Mouse (Mus musculus) heart, embryonic 15.5 days (tissue): ENCODE data around the gene Cfl2. TPM values are rescaled to one million over a fixed set of nuclear protein-coding genes. Genes with fewer than 3 reads are reported as not detected.
"Not testable (repeated sequence)": the region's sequence is repeated elsewhere in the genome, so short reads cannot be mapped to it uniquely, and the experiment has no call there.

Source experiments
- ATAC-seq: fragments of 200-750 bp; cut with Nextera tagmentation; replicated peaks from 2 replicates; pipeline ENCODE4 v1.8.0; 2017; ENCODE audit warnings: low read depth, moderate TSS enrichment; ENCODE audit not compliant: insufficient number of reproducible peaks, insufficient read depth, low FRiP score
- H3K27ac ChIP-seq: fragments of 300-500 bp; sonication (generic); 2 replicates; pipeline ENCODE4 v1.5.1; 2015; ENCODE audit warnings: mild to moderate bottlenecking, inconsistent platforms
- H3K27me3 ChIP-seq: fragments of 300-500 bp; sonication (generic); 2 replicates; pipeline ENCODE4 v1.6.1; 2015; ENCODE audit warnings: inconsistent platforms
- H3K36me3 ChIP-seq: fragments of 300-500 bp; sonication (generic); 2 replicates; pipeline ENCODE4 v1.6.1; 2015; ENCODE audit warnings: mild to moderate bottlenecking, inconsistent platforms
- H3K4me1 ChIP-seq: fragments of 300-500 bp; sonication (generic); replicated peaks from 2 replicates; pipeline ENCODE4 v1.6.1; 2015; ENCODE audit warnings: inconsistent platforms
- H3K4me2 ChIP-seq: fragments of 300-500 bp; sonication (generic); 2 replicates; pipeline ENCODE4 v1.6.1; 2015; ENCODE audit warnings: inconsistent platforms, mild to moderate bottlenecking, moderate library complexity
- H3K4me3 ChIP-seq: fragments of 300-500 bp; sonication (generic); 2 replicates; pipeline ENCODE4 v1.5.1; 2015; ENCODE audit warnings: mild to moderate bottlenecking, inconsistent platforms
- H3K9ac ChIP-seq: fragments of 300-500 bp; sonication (generic); 2 replicates; pipeline ENCODE4 v1.6.1; 2015; ENCODE audit warnings: mild to moderate bottlenecking, inconsistent platforms
- H3K9me3 ChIP-seq: fragments of 300-500 bp; sonication (generic); replicated peaks from 2 replicates; pipeline ENCODE4 v1.6.1; 2016; ENCODE audit warnings: inconsistent platforms
- WGBS: fragments of 180-500 bp; shearing (Covaris S2); methylation state at CpG from one replicate; pipeline ENCODE4 v1.1.7; 2015; ENCODE audit warnings: mixed read lengths; 5-methylcytosine and 5-hydroxymethylcytosine counted together
- polyA plus RNA-seq: library from polyadenylated mRNA; unstranded; fragments of >200 nt; fragmentation: Nextera tagmentation; extraction: Ambion mirVana; gene quantifications from 2 replicates; pipeline ENCODE4 v1.2.1, GENCODE M21; 2015

The Cfl2 gene
- polyA plus RNA-seq, 1 experiment from 2014 or later = 432 TPM

GRCm38 (mm10) chr12:54859531-54859930, 3.1 kb downstream of the Cfl2 start:
- WGBS = 16% methylated on average over 6 of the region's 6 CpGs
- Histone ChIP-seq H3K9me3 (no peaks in the 10 kb centered on the region), H3K9ac (no peak overlapping the region), H3K27me3 (no peaks in the 10 kb centered on the region), H3K27ac (peak overlapping the region; percentile 70), H3K36me3 (peaks cover 28% of the 10 kb centered on the region; the same call in 1 of the 2 replicates), H3K4me3 (peak overlapping the region; percentile 23), H3K4me2 (peak overlapping the region; percentile 47), H3K4me1 (peaks cover 22% of the 10 kb centered on the region)
- no peak for ATAC-seq

GRCm38 (mm10) chr12:54850551-54850950, 12.1 kb downstream of the Cfl2 start:
- Histone ChIP-seq H3K4me2 (no peak overlapping the region), H3K27me3 (no peaks in the 10 kb centered on the region), H3K36me3 (peaks cover 10% of the 10 kb centered on the region; the same call in 1 of the 2 replicates), H3K4me3 (no peak overlapping the region), H3K9ac (no peak overlapping the region), H3K27ac (peak overlapping the region; percentile 41; the same call in 1 of the 2 replicates), H3K9me3 (no peaks in the 10 kb centered on the region), H3K4me1 (peaks cover 4% of the 10 kb centered on the region; the same call in 1 of the 2 replicates)
- 57% methylated on average over 2 of the region's 2 CpGs for WGBS
- ATAC-seq = no peak

- Histone ChIP-seq H3K9ac (no peak overlapping the region), H3K4me3 (no peak overlapping the region), H3K27me3 (no peaks in the 10 kb centered on the region), H3K4me1 (no peaks in the 10 kb centered on the region), H3K36me3 (no peaks in the 10 kb centered on the region), H3K9me3 (no peaks in the 10 kb centered on the region), H3K4me2 (no peak overlapping the region), H3K27ac (no peak overlapping the region)
- ATAC-seq = no peak
These were observed 18.3 kb downstream of the Cfl2 start for GRCm38 (mm10) chr12:54844415-54844814.

- WGBS = 83% methylated on average over 1 of the region's 1 CpGs
- Histone ChIP-seq H3K27me3 (no peaks in the 10 kb centered on the region), H3K9me3 (no peaks in the 10 kb centered on the region), H3K36me3 (no peaks in the 10 kb centered on the region), H3K4me3 (no peak overlapping the region), H3K4me2 (no peak overlapping the region), H3K9ac (no peak overlapping the region), H3K27ac (no peak overlapping the region), H3K4me1 (peaks cover 4% of the 10 kb centered on the region)
- ATAC-seq = no peak
These were observed 21.1 kb downstream of the Cfl2 start for GRCm38 (mm10) chr12:54841576-54841975.

GRCm38 (mm10) chr12:54839815-54840214, 22.9 kb downstream of the Cfl2 start:
- Histone ChIP-seq H3K36me3 (no peaks in the 10 kb centered on the region), H3K4me3 (no peak overlapping the region), H3K27me3 (no peaks in the 10 kb centered on the region), H3K9me3 (no peaks in the 10 kb centered on the region), H3K4me1 (peaks cover 18% of the 10 kb centered on the region), H3K27ac (no peak overlapping the region), H3K9ac (no peak overlapping the region), H3K4me2 (no peak overlapping the region)
- WGBS = 72% methylated on average over 2 of the region's 2 CpGs
- ATAC-seq = no peak

GRCm38 (mm10) chr12:54838931-54839330, 23.7 kb downstream of the Cfl2 start:
- Histone ChIP-seq H3K9ac (no peak overlapping the region), H3K4me2 (no peak overlapping the region), H3K27me3 (no peaks in the 10 kb centered on the region), H3K36me3 (no peaks in the 10 kb centered on the region), H3K9me3 (no peaks in the 10 kb centered on the region), H3K27ac (no peak overlapping the region), H3K4me1 (peaks cover 23% of the 10 kb centered on the region), H3K4me3 (no peak overlapping the region)
- no peak for ATAC-seq

GRCm38 (mm10) chr12:54835608-54836570, 26.8 kb downstream of the Cfl2 start:
- Histone ChIP-seq H3K27me3 (no peaks in the 10 kb centered on the region), H3K27ac (peak overlapping the region; percentile 85), H3K9ac (no peak overlapping the region), H3K36me3 (no peaks in the 10 kb centered on the region), H3K9me3 (no peaks in the 10 kb centered on the region), H3K4me1 (peaks cover 28% of the 10 kb centered on the region), H3K4me3 (no peak overlapping the region), H3K4me2 (peak overlapping the region; percentile 60)
- WGBS = 53% methylated on average over 18 of the region's 18 CpGs
- no peak for ATAC-seq

GRCm38 (mm10) chr12:54834925-54835447, 27.7 kb downstream of the Cfl2 start:
- no peaks in the 10 kb centered on the region for H3K36me3 ChIP-seq
- H3K27me3 ChIP-seq = no peaks in the 10 kb centered on the region
- peaks cover 28% of the 10 kb centered on the region for H3K4me1 ChIP-seq
- H3K9me3 ChIP-seq = no peaks in the 10 kb centered on the region
- H3K9ac ChIP-seq = no peak overlapping the region; the same call in 1 of the 2 replicates
- WGBS = 5% methylated on average over 11 of the region's 11 CpGs
- peak overlapping the region; percentile 41 for H3K4me3 ChIP-seq
- H3K27ac ChIP-seq = peak overlapping the region; percentile 85
- ATAC-seq = peak; percentile 86
- H3K4me2 ChIP-seq = peak overlapping the region; percentile 60

- peak overlapping the region; percentile 80 for H3K27ac ChIP-seq
- H3K36me3 ChIP-seq = no peaks in the 10 kb centered on the region
- no peak for ATAC-seq
- no peaks in the 10 kb centered on the region for H3K9me3 ChIP-seq
- H3K9ac ChIP-seq = no peak overlapping the region
- H3K4me1 ChIP-seq = peaks cover 28% of the 10 kb centered on the region
- no peak overlapping the region for H3K4me3 ChIP-seq
- 35% methylated on average over 9 of the region's 9 CpGs for WGBS
- peak overlapping the region; percentile 30 for H3K4me2 ChIP-seq
- no peaks in the 10 kb centered on the region for H3K27me3 ChIP-seq
These were observed 28.7 kb downstream of the Cfl2 start for GRCm38 (mm10) chr12:54833856-54834399.

GRCm38 (mm10) chr12:54831927-54832326, 30.8 kb downstream of the Cfl2 start:
- not testable (repeated sequence) for H3K9me3 ChIP-seq, ATAC-seq, H3K27me3 ChIP-seq, H3K27ac ChIP-seq, H3K4me3 ChIP-seq, H3K9ac ChIP-seq, H3K4me2 ChIP-seq, H3K36me3 ChIP-seq
- WGBS = 76% methylated on average over 1 of the region's 1 CpGs
- H3K4me1 ChIP-seq = peaks cover 25% of the 10 kb centered on the region

- no peak overlapping the region for H3K4me2 ChIP-seq
- no peak overlapping the region for H3K4me3 ChIP-seq
- WGBS = 6% methylated on average over 6 of the region's 6 CpGs
- no peak overlapping the region for H3K27ac ChIP-seq
- H3K4me1 ChIP-seq = peaks cover 17% of the 10 kb centered on the region
- H3K27me3 ChIP-seq = no peaks in the 10 kb centered on the region
- peak; percentile 67; the same call in 1 of the 2 replicates for ATAC-seq
- H3K9ac ChIP-seq = no peak overlapping the region
- no peaks in the 10 kb centered on the region for H3K9me3 ChIP-seq
- no peaks in the 10 kb centered on the region for H3K36me3 ChIP-seq
These were observed 32.1 kb downstream of the Cfl2 start for GRCm38 (mm10) chr12:54830574-54830973.
